Mouse (Mus musculus) intestine, embryonic 15.5 days (tissue): ENCODE results near the gene Plcl1. TPM values are rescaled to one million over a fixed set of nuclear protein-coding genes. Genes with fewer than 3 reads are reported as not detected.
"Not testable (repeated sequence)": the region's sequence is repeated elsewhere in the genome, so short reads cannot be mapped to it uniquely, and the experiment has no call there.

Source experiments
- ATAC-seq: fragments of 200-750 bp; cut with Nextera tagmentation; 2 replicates; pipeline ENCODE4 v1.8.0; 2017; ENCODE audit warnings: moderate TSS enrichment, moderate library complexity
- H3K27ac ChIP-seq: fragments of 300-500 bp; sonication (generic); 2 replicates; pipeline ENCODE4 v1.5.1; 2015; ENCODE audit warnings: mild to moderate bottlenecking, inconsistent platforms
- H3K27me3 ChIP-seq: fragments of 300-500 bp; sonication (generic); replicated peaks from 2 replicates; pipeline ENCODE4 v1.6.1; 2015; ENCODE audit warnings: inconsistent platforms
- H3K36me3 ChIP-seq: fragments of 300-500 bp; sonication (generic); 2 replicates; pipeline ENCODE4 v1.6.1; 2015; ENCODE audit warnings: inconsistent platforms
- H3K4me1 ChIP-seq: fragments of 300-500 bp; sonication (generic); replicated peaks from 2 replicates; pipeline ENCODE4 v1.6.1; 2015; ENCODE audit warnings: inconsistent platforms
- H3K4me2 ChIP-seq: fragments of 300-500 bp; sonication (generic); replicated peaks from 2 replicates; pipeline ENCODE4 v1.6.1; 2015; ENCODE audit warnings: mild to moderate bottlenecking, inconsistent platforms
- H3K4me3 ChIP-seq: fragments of 300-500 bp; sonication (generic); replicated peaks from 2 replicates; pipeline ENCODE4 v1.5.1; 2015; ENCODE audit warnings: inconsistent platforms
- H3K9ac ChIP-seq: fragments of 300-500 bp; sonication (generic); 2 replicates; pipeline ENCODE4 v1.6.1; 2015; ENCODE audit warnings: inconsistent platforms
- H3K9me3 ChIP-seq: fragments of 300-500 bp; sonication (generic); 2 replicates; pipeline ENCODE4 v1.6.1; 2016; ENCODE audit warnings: inconsistent platforms
- WGBS: fragments of 180-500 bp; shearing (Covaris S2); methylation state at CpG from one replicate; pipeline ENCODE4 v1.1.7; 2015; 5-methylcytosine and 5-hydroxymethylcytosine counted together
- polyA plus RNA-seq: library from polyadenylated mRNA; unstranded; fragments of >200 nt; fragmentation: Nextera tagmentation; extraction: Ambion mirVana; gene quantifications from 2 replicates; pipeline ENCODE4 v1.2.1, GENCODE M21; 2015

Gene Plcl1
- polyA plus RNA-seq, 1 experiment from 2014 or later: 1.6 TPM

DNA sequence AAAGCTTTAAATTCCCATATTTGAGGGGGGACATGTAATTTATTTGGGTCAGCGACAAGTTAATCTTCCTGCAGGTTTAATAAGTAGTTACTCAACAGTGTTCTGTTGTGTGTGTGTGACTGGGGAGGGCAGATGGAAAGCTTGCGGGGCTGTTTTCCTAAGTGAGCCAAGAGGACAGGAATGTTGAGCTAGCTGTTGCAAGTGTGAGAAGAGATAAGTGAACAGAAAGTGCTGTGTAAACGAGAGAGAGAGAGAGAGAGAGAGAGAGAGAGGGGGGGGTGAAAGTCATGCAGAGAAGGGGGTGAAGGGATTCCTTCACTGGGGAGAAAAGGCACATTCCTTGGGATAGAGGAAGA lies 39.9 kb downstream of the Plcl1 start:
- peak; percentile 49; the same call in 1 of the 2 replicates for ATAC-seq
- no peak overlapping the region for H3K4me3 ChIP-seq
- H3K27me3 ChIP-seq: no peaks in the 10 kb centered on the region
- H3K27ac ChIP-seq: no peak overlapping the region
- H3K36me3 ChIP-seq: no peaks in the 10 kb centered on the region
- no peaks in the 10 kb centered on the region for H3K4me1 ChIP-seq
- no peak overlapping the region for H3K9ac ChIP-seq
- 32% methylated on average over 3 of the region's 3 CpGs for WGBS
- no peak overlapping the region for H3K4me2 ChIP-seq
- H3K9me3 ChIP-seq: no peaks in the 10 kb centered on the region

DNA sequence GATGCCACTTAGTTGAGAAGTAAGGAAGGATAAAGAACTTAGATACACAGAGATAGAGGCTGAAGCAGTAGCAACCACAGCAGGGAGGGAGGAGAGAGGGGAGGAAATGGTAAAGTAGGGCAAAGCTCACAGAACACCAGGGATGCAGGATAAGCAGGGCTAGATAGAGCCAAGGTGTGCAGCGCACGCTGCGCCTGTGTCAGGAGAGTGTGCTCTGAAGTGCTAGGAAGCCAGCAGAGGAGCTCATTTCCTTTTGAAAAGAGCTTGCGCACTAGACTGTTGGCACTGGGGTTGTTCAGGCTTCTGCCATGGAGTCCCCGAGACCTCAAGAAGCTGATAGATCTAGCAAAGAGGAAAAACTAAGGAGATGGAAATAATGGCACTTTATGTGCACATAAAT lies 40.6 kb downstream of the Plcl1 start:
- Histone ChIP-seq H3K4me1 (no peaks in the 10 kb centered on the region), H3K9ac (no peak overlapping the region), H3K4me2 (no peak overlapping the region), H3K9me3 (no peaks in the 10 kb centered on the region), H3K36me3 (no peaks in the 10 kb centered on the region), H3K27me3 (no peaks in the 10 kb centered on the region), H3K4me3 (no peak overlapping the region), H3K27ac (no peak overlapping the region)
- no peak for ATAC-seq
- 83% methylated on average over 5 of the region's 5 CpGs for WGBS

DNA sequence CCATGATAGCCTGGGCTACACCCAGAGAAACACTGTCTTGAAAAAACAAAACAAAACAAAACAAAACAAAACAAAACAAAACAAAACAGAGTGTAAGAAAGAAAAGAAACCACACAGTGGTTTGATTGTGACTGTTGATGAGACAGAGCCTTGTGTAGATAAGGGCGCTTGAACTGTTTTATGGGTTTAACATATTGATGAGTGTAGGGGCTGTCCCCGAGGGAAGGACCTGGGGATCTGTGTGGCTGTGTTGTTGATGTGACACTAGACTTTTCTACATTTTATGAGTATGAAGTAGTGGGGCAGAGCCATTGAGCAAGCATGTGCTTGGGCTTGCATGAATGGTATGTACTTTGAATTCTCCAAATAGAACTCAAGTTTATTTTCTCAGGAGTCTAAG lies 41.2 kb downstream of the Plcl1 start:
- H3K9me3 ChIP-seq: no peaks in the 10 kb centered on the region
- H3K4me3 ChIP-seq: no peak overlapping the region
- no peak overlapping the region for H3K27ac ChIP-seq
- H3K36me3 ChIP-seq: no peaks in the 10 kb centered on the region
- H3K4me1 ChIP-seq: no peaks in the 10 kb centered on the region
- no peak for ATAC-seq
- no peak overlapping the region for H3K4me2 ChIP-seq
- no peak overlapping the region for H3K9ac ChIP-seq
- 70% methylated on average over 2 of the region's 2 CpGs for WGBS
- no peaks in the 10 kb centered on the region for H3K27me3 ChIP-seq

- Histone ChIP-seq H3K4me3 (no peak overlapping the region), H3K36me3 (no peaks in the 10 kb centered on the region), H3K9me3 (no peaks in the 10 kb centered on the region), H3K4me2 (no peak overlapping the region), H3K27me3 (no peaks in the 10 kb centered on the region), H3K4me1 (no peaks in the 10 kb centered on the region), H3K27ac (no peak overlapping the region), H3K9ac (no peak overlapping the region)
- no peak for ATAC-seq
- 87% methylated on average over 2 of the region's 2 CpGs for WGBS
These were observed 41.9 kb downstream of the Plcl1 start for GRCm38 (mm10) chr1:55447661-55448060.

DNA sequence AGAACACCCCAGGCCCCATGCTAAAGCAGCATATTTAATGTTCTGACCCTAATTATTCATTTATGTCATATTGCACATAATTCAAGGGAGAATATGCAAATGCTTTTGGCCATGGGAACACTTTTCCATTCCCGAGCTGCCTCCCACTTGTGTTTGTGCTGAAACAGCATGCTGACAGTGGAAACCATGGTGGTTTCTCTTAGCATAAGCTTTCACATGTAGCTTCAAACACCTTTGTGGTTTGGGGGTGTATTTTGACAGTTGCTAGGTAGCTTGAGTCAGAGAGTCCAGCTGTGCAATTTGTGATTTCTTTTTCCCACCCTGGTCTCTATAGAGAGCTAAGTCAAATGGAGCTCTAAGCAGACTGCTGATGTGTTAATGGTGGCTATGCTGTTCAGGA lies 42.4 kb downstream of the Plcl1 start:
- Histone ChIP-seq H3K4me1 (no peaks in the 10 kb centered on the region), H3K4me2 (no peak overlapping the region), H3K27me3 (no peaks in the 10 kb centered on the region), H3K9me3 (no peaks in the 10 kb centered on the region), H3K4me3 (no peak overlapping the region), H3K9ac (no peak overlapping the region), H3K27ac (no peak overlapping the region), H3K36me3 (no peaks in the 10 kb centered on the region)
- 80% methylated on average over 1 of the region's 1 CpGs for WGBS
- no peak for ATAC-seq

- Histone ChIP-seq H3K9me3 (no peaks in the 10 kb centered on the region), H3K36me3 (no peaks in the 10 kb centered on the region), H3K27me3 (no peaks in the 10 kb centered on the region), H3K4me1 (no peaks in the 10 kb centered on the region), H3K4me2 (no peak overlapping the region), H3K27ac (no peak overlapping the region), H3K4me3 (no peak overlapping the region), H3K9ac (no peak overlapping the region)
- 86% methylated on average over 3 of the region's 3 CpGs for WGBS
- ATAC-seq: no peak
These were observed 44.1 kb downstream of the Plcl1 start for GRCm38 (mm10) chr1:55449779-55450178.

DNA sequence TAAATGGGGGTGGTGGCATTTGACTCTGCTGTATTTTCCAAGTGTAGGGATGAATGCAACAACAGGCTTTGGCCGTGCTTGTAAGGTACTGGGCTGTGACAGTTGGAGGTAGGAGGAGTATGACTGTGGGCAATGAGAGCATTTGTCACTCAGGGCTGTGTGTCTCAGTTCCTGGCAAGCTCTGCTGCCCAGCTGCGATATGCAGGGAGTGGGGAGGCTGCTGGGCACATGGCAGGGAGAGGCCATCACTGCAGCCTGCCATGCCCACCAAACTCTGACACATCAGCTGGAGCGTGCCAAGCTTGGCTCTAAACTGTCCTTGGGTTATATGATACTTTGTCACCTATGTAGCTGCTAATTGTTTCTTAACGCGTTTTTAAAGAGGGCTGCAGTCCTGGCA lies 48.4 kb downstream of the Plcl1 start:
- H3K27ac ChIP-seq: no peak overlapping the region
- H3K4me3 ChIP-seq: no peak overlapping the region
- WGBS: 71% methylated on average over 5 of the region's 5 CpGs
- no peaks in the 10 kb centered on the region for H3K27me3 ChIP-seq
- no peaks in the 10 kb centered on the region for H3K4me1 ChIP-seq
- ATAC-seq: no peak
- no peak overlapping the region for H3K4me2 ChIP-seq
- H3K9me3 ChIP-seq: no peaks in the 10 kb centered on the region
- no peaks in the 10 kb centered on the region for H3K36me3 ChIP-seq
- no peak overlapping the region for H3K9ac ChIP-seq

- H3K27me3 ChIP-seq: no peaks in the 10 kb centered on the region
- no peak for ATAC-seq
- H3K9me3 ChIP-seq: no peaks in the 10 kb centered on the region
- no peak overlapping the region for H3K4me3 ChIP-seq
- H3K4me1 ChIP-seq: no peaks in the 10 kb centered on the region
- H3K27ac ChIP-seq: no peak overlapping the region
- WGBS: 72% methylated on average over 5 of the region's 5 CpGs
- H3K9ac ChIP-seq: no peak overlapping the region
- H3K4me2 ChIP-seq: no peak overlapping the region
- no peaks in the 10 kb centered on the region for H3K36me3 ChIP-seq
These were observed 56.6 kb downstream of the Plcl1 start for GRCm38 (mm10) chr1:55462301-55462700.

- ATAC-seq: no peak
- Histone ChIP-seq H3K36me3 (no peaks in the 10 kb centered on the region), H3K9ac (no peak overlapping the region)
These were observed 68.0 kb downstream of the Plcl1 start for GRCm38 (mm10) chr1:55473756-55474155.

GRCm38 (mm10) chr1:55474976-55475375 lies 69.3 kb downstream of the Plcl1 start:
- Histone ChIP-seq H3K4me2 (no peak overlapping the region), H3K4me3 (no peak overlapping the region), H3K9ac (no peak overlapping the region), H3K9me3 (no peaks in the 10 kb centered on the region), H3K36me3 (no peaks in the 10 kb centered on the region), H3K4me1 (no peaks in the 10 kb centered on the region), H3K27ac (no peak overlapping the region), H3K27me3 (no peaks in the 10 kb centered on the region)
- ATAC-seq: no peak
- 85% methylated on average over 7 of the region's 7 CpGs for WGBS

More at GRCm38 (mm10) chr1:55473756-55474155, 68.0 kb downstream of the Plcl1 start:
- no peaks in the 10 kb centered on the region for H3K9me3 ChIP-seq
- H3K27ac ChIP-seq: no peak overlapping the region
- H3K4me2 ChIP-seq: no peak overlapping the region
- H3K27me3 ChIP-seq: no peaks in the 10 kb centered on the region
- WGBS: 79% methylated on average over 9 of the region's 9 CpGs
- H3K4me1 ChIP-seq: no peaks in the 10 kb centered on the region
- no peak overlapping the region for H3K4me3 ChIP-seq

DNA sequence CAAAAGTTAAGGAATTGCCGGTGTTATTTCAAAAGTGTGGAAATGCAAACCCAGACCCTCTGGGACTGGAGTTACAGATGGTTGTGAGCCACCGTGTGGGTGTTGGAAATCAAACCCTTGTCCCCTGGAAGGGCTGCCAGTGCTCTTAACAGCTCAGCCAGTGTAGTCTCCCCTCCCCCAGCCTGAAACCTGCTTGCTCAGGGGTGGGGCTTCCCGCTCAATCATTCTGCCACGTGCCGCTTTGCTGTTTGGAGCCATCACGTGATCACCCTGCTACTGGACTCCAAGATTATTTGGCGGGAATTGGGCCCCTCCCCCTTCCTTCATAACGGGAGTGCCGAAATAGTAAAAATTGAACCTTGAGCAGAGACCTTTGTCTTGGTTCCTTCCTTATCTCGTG lies 81.7 kb downstream of the Plcl1 start:
- ATAC-seq, H3K9me3 ChIP-seq, H3K27me3 ChIP-seq, H3K4me2 ChIP-seq, H3K4me3 ChIP-seq, H3K27ac ChIP-seq, H3K9ac ChIP-seq, H3K4me1 ChIP-seq, H3K36me3 ChIP-seq: not testable (repeated sequence)
- WGBS: 78% methylated on average over 10 of the region's 10 CpGs

GRCm38 (mm10) chr1:55488261-55488660 lies 82.5 kb downstream of the Plcl1 start:
- no peaks in the 10 kb centered on the region for H3K9me3 ChIP-seq
- H3K27me3 ChIP-seq: no peaks in the 10 kb centered on the region
- H3K36me3 ChIP-seq: no peaks in the 10 kb centered on the region
- no peak overlapping the region for H3K4me2 ChIP-seq
- H3K9ac ChIP-seq: no peak overlapping the region
- 90% methylated on average over 2 of the region's 2 CpGs for WGBS
- no peaks in the 10 kb centered on the region for H3K4me1 ChIP-seq
- no peak overlapping the region for H3K4me3 ChIP-seq
- no peak for ATAC-seq
- H3K27ac ChIP-seq: no peak overlapping the region

DNA sequence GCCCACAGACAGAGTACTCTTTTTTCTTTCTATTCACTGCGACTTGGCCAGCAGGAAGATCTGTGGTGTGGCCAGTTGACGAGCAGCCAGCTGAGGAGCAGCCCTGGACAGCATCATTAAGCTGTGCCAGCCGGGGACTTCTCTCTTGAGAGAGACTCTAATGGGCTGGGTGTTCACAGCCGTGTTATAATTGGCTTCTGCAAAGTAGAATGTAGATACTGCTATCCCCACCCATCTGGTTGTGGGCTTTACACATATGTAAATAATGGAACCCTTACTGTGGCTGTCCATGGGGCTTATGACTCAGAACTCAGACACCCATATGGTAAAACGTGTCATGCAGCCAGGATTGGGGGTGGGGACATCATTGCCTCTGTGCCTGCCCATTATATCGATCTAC lies 83.6 kb downstream of the Plcl1 start:
- 44% methylated on average over 6 of the region's 6 CpGs for WGBS
- ATAC-seq: no peak

DNA sequence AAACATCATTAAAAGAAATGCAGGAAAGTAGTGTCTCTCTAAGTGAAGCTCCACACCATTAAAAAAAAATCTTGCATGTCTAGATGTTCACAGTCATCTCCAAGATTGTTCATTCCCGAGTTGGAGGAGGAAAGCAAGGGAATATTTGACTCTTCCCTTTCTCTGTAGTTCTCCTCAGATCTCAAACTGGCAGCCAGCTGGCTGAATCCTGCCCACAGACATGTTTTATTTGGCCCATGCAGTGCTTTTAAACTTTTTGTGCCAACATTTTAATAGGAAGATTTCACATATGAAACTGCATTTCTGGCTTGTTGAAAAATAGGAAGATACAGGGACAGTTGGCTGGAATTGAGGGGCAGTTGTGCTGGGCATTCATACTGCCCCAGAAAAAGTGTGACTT lies 94.2 kb downstream of the Plcl1 start:
- H3K4me1 ChIP-seq: no peaks in the 10 kb centered on the region
- no peaks in the 10 kb centered on the region for H3K36me3 ChIP-seq
- no peak overlapping the region for H3K9ac ChIP-seq
- no peaks in the 10 kb centered on the region for H3K9me3 ChIP-seq
- 57% methylated on average over 1 of the region's 1 CpGs for WGBS
- H3K4me2 ChIP-seq: no peak overlapping the region
- H3K27ac ChIP-seq: no peak overlapping the region
- no peaks in the 10 kb centered on the region for H3K27me3 ChIP-seq
- no peak for ATAC-seq
- no peak overlapping the region for H3K4me3 ChIP-seq

More for the DNA sequence above, 83.6 kb downstream of the Plcl1 start:
- H3K27me3 ChIP-seq: no peaks in the 10 kb centered on the region
- H3K27ac ChIP-seq: no peak overlapping the region
- no peak overlapping the region for H3K9ac ChIP-seq
- no peaks in the 10 kb centered on the region for H3K9me3 ChIP-seq
- H3K36me3 ChIP-seq: no peaks in the 10 kb centered on the region
- H3K4me1 ChIP-seq: no peaks in the 10 kb centered on the region
- H3K4me2 ChIP-seq: no peak overlapping the region
- no peak overlapping the region for H3K4me3 ChIP-seq
